Mouse (Mus musculus) kidney, adult 2 months (tissue): ENCODE measurements around the gene Zfp277.

Experiments
- CTCF ChIP-seq: fragments of 200-500 bp; conservative IDR thresholded peaks from 2 replicates; pipeline ENCODE4 v1.5.1; 2011; ENCODE audit warnings: low read depth, mild to moderate bottlenecking, control low read depth, low read length, moderate library complexity, mixed read lengths; ENCODE audit not compliant: insufficient read depth, insufficient read length
- POLR2A ChIP-seq: fragments of 200-500 bp; IDR thresholded peaks from one replicate; pipeline ENCODE4 v1.6.1; 2011; ENCODE audit warnings: low read depth, low read length, control low read depth

DNA sequence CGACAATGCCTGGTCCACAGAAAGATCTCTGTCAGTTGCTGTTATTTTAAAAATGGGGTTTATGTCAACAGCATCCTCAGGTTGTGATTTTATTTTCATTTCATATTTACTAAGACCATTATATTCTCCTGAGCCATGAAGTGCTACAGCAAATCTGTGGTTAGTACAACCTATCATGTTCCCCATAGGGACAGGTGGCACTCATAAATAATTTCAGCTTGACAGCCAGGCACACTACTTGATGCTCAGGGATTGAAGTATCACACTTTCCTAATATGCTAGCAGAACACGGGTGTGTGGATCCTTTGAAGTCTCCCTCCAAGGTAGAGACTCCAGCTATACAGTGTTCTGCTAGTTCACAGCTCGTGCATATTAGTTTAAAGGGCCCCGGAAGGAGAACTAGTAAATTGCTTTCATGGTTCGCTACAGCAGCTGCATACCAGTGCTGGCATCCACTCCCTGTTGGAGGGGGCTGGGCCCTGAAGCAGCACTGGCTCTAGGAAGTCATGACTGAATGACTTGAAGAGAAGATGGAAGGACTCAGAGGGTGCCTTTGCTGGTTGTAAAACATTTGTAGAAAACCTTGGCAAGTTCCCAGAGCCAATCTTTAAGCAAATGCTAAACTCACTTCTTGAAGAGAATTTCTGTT, 118.6 kb downstream of the Zfp277 start:
- no peak for TF ChIP-seq CTCF
- TF ChIP-seq POLR2A = no peak
